Mouse (Mus musculus) neural tube, embryonic 11.5 days (tissue): ENCODE data around the gene Olfr1233. TPM values are rescaled to one million over a fixed set of nuclear protein-coding genes. Genes with fewer than 3 reads are reported as not detected.

Experiments used
- ATAC-seq: fragments of 200-750 bp; cut with Nextera tagmentation; 2 replicates; pipeline ENCODE4 v1.8.0; 2017; ENCODE audit warnings: moderate number of reproducible peaks, mild to moderate bottlenecking, moderate TSS enrichment, moderate library complexity; ENCODE audit not compliant: insufficient read depth, low FRiP score, low TSS enrichment
- DNase-seq: peaks from one replicate; pipeline ENCODE4 v3.0.0-alpha.2; 2015; ENCODE audit warnings: low spot score
- H3K27ac ChIP-seq: fragments of 300-500 bp; sonication (generic); 2 replicates; pipeline ENCODE4 v1.5.1; 2014; ENCODE audit warnings: low read depth, mild to moderate bottlenecking, low read length
- H3K27me3 ChIP-seq: fragments of 300-500 bp; sonication (generic); 2 replicates; pipeline ENCODE4 v1.6.1; 2014; ENCODE audit warnings: mild to moderate bottlenecking, low read length, mixed read lengths; ENCODE audit not compliant: control insufficient read depth, insufficient read depth
- H3K36me3 ChIP-seq: fragments of 300-500 bp; sonication (generic); 2 replicates; pipeline ENCODE4 v1.6.1; 2014; ENCODE audit warnings: mild to moderate bottlenecking, low read length, moderate library complexity, mixed read lengths; ENCODE audit not compliant: control insufficient read depth, insufficient read depth
- H3K4me1 ChIP-seq: fragments of 300-500 bp; sonication (generic); 2 replicates; pipeline ENCODE4 v1.6.1; 2014; ENCODE audit warnings: low read length, mixed read lengths; ENCODE audit not compliant: control insufficient read depth, insufficient read depth
- H3K4me2 ChIP-seq: fragments of 300-500 bp; sonication (generic); 2 replicates; pipeline ENCODE4 v1.6.1; 2014; ENCODE audit warnings: low read depth, mild to moderate bottlenecking, moderate library complexity
- H3K4me3 ChIP-seq: fragments of 300-500 bp; sonication (generic); 2 replicates; pipeline ENCODE4 v1.5.1; 2014; ENCODE audit warnings: low read depth, low read length
- H3K9ac ChIP-seq: fragments of 300-500 bp; sonication (generic); 2 replicates; pipeline ENCODE4 v1.6.1; 2014; ENCODE audit warnings: mild to moderate bottlenecking, low read length
- H3K9me3 ChIP-seq: fragments of 300-500 bp; sonication (generic); 2 replicates; pipeline ENCODE4 v1.6.1; 2016; ENCODE audit warnings: low read length; ENCODE audit not compliant: control insufficient read depth
- WGBS: fragments of 180-500 bp; shearing (Covaris S2); extraction: QIAGEN DNeasy Blood & Tissue Kit; methylation state at CpG from one replicate; pipeline ENCODE4 v1.1.7; 2014; 5-methylcytosine and 5-hydroxymethylcytosine counted together
- polyA plus RNA-seq: library from polyadenylated mRNA; unstranded; fragments of >200 nt; fragmentation: Nextera tagmentation; extraction: Ambion mirVana; gene quantifications from 2 replicates; pipeline ENCODE4 v1.2.1, GENCODE M21; 2014

Gene Olfr1233
- not detected in 2 replicates for polyA plus RNA-seq

DNA sequence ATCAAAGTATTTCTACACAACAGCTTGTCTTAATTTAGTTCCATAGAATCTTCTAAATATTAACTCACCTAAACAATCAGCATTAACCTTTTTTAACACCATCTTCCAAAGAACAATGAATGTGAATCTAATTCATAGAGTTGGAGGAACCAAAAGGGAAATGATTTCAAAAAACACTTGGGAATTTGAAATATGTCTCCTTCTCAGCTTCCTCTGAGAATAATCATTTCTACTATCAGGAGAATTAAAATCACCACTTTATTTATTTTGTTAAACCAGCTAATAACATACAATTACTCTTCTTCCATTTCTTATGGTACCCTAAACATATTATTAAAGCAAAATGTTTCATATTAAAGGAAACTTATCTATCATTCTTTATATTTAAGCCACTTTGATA is at the start of gene Olfr1233:
Gene Olfr1233 (minus strand): TSS at position 101 of the 400 bp plus-strand sequence.
- no peak for DNase-seq

DNA sequence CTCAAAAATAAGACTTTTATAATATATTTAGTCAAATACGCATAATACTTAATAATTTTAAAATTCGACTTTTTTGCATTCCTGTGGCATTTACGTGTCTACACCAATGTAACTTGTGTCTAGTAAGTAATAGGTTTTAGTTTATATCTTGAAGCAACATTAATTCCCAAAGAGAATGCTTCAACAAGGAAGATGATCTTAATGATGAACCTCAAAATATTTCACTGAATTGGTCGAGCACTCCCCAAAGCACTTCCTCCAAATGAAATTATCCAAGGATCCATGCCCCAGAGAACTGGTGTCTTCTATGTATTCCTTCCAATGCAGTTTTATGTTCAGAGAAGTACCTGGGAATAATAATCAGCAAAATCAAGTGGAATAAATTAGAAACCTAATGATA is 22.6 kb upstream of the Olfr1233 start, which contains the start of gene Olfr1234:
Gene Olfr1234 (minus strand): TSS at position 101 of the 400 bp plus-strand sequence.
- H3K27ac ChIP-seq, result no peak within 1 kb of the TSS
- H3K4me3 ChIP-seq, result no peak within 1 kb of the TSS
- ATAC-seq (no peak), DNase-seq (no peak)
- no peaks in the 10 kb centered on the region for H3K36me3 ChIP-seq
- no peaks in the 10 kb centered on the region for H3K4me1 ChIP-seq
- no peak within 1 kb of the TSS for H3K4me2 ChIP-seq
- no peak within 1 kb of the TSS for H3K9ac ChIP-seq
- H3K9me3 ChIP-seq, result no peaks in the 10 kb centered on the region
- no peaks in the 10 kb centered on the region for H3K27me3 ChIP-seq
- 90% methylated on average over 4 of the region's 4 CpGs for WGBS

More for the DNA sequence above, at the start of gene Olfr1233:
- Histone ChIP-seq H3K4me1 (no peaks in the 10 kb centered on the region), H3K27ac (no peak within 1 kb of the TSS), H3K9me3 (no peaks in the 10 kb centered on the region), H3K4me3 (no peak within 1 kb of the TSS), H3K9ac (no peak within 1 kb of the TSS), H3K27me3 (no peaks in the 10 kb centered on the region), H3K36me3 (no peaks in the 10 kb centered on the region), H3K4me2 (no peak within 1 kb of the TSS)
- no peak for ATAC-seq

DNA sequence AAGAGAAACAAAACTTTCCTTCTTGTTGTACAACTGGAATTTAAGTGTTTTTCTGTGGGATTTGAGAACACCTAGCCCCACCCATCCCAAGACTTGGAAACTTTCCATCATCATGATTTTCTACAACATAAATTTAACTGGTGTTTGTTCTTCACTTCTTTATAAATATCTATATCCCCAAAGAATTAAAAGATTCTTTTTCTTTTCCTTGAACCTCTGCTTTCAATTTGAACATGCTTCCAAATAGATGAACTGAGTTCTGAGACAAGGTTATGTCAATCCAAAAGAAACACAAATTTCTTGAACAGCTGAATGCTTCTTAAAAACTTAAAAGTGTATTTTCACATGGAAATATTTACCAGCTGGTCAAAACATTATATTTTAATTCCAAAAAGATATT is 12.6 kb downstream of the Olfr1233 start, which contains the start of gene Olfr1232:
Gene Olfr1232 (minus strand): TSS at position 101 of the 400 bp plus-strand sequence.
- Histone ChIP-seq H3K27me3 (no peaks in the 10 kb centered on the region), H3K9ac (no peak within 1 kb of the TSS), H3K4me1 (no peaks in the 10 kb centered on the region), H3K4me2 (no peak within 1 kb of the TSS), H3K36me3 (no peaks in the 10 kb centered on the region), H3K27ac (no peak within 1 kb of the TSS), H3K9me3 (no peaks in the 10 kb centered on the region), H3K4me3 (no peak within 1 kb of the TSS)
- ATAC-seq (no peak), DNase-seq (no peak)

DNA sequence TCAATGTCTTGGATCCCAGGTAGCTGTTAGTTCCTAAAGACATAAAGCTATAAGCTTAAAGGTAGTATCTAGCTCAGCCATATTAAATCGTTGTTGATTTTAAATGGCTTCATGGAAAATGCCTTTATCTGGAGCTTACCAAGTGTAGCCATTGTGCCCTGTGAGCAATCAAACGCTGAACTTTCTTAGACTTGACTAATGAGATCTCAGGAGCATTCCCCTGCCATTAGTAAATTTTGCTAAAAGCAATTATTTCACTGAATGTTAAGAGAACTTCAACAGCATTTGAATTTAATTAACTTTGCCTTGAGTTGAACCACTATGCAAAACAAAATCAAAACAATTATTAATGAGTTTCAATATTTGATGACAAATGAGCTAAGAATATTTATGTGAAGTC is 35.2 kb downstream of the Olfr1233 start, which contains the start of gene Olfr1231:
Gene Olfr1231 (minus strand): TSS at position 101 of the 400 bp plus-strand sequence.
- H3K9ac ChIP-seq, result no peak within 1 kb of the TSS
- WGBS, result 83% methylated on average over 2 of the region's 2 CpGs
- no peak for ATAC-seq

DNA sequence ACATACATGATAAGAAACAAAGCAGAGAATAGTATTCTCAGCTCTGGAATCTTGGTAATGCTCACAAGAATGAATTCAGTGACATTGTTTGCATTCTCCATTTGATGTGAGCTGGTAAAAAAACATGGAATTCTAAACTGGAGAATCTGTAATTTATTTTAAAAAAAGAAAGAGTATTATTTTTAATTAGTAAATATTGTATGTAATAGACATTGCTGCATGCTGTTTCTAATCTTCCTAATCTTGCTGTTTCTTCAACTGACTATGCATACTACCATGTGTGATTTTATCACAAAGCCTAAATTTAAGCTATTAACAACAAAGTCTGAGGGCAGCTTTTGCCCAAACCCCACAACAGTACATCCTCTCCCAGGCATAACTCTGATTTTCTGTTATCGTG is 45.0 kb downstream of the Olfr1233 start, which contains the start of gene Olfr1230:
Gene Olfr1230 (minus strand): TSS at position 101 of the 400 bp plus-strand sequence.
- H3K9ac ChIP-seq, result no peak within 1 kb of the TSS
- ATAC-seq (no peak), DNase-seq (no peak)
- WGBS, result 93% methylated on average over 1 of the region's 1 CpGs
- no peaks in the 10 kb centered on the region for H3K36me3 ChIP-seq
- H3K9me3 ChIP-seq, result no peaks in the 10 kb centered on the region
- no peak within 1 kb of the TSS for H3K4me3 ChIP-seq
- H3K27ac ChIP-seq, result no peak within 1 kb of the TSS
- H3K4me1 ChIP-seq, result no peaks in the 10 kb centered on the region
- no peak within 1 kb of the TSS for H3K4me2 ChIP-seq
- no peaks in the 10 kb centered on the region for H3K27me3 ChIP-seq

More for the DNA sequence above, 35.2 kb downstream of the Olfr1233 start, which contains the start of gene Olfr1231:
- Histone ChIP-seq H3K4me2 (no peak within 1 kb of the TSS), H3K4me3 (no peak within 1 kb of the TSS), H3K27me3 (no peaks in the 10 kb centered on the region), H3K4me1 (no peaks in the 10 kb centered on the region), H3K27ac (no peak within 1 kb of the TSS), H3K9me3 (no peaks in the 10 kb centered on the region), H3K36me3 (no peaks in the 10 kb centered on the region)
- DNase-seq, result no peak

DNA sequence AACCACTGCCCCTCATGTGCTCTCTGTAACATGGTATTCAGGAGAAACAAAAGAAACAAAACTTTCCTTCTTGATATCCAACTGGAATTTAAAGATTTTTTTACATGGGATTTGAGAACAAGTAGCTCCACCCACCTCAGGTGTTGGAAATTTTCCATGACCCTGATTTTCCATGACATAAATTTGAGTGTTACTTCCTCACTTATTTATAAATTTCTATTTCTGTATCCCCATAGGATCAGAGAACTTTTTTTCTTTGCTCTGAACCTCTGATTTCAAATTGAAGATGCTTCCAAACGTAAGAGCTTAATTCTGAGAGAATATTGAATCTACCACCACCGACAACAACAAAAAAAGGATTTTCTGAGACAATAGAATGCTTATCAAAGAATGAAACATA is 54.3 kb downstream of the Olfr1233 start, which contains the start of gene Olfr1229:
Gene Olfr1229 (minus strand): TSS at position 101 of the 400 bp plus-strand sequence.
- Histone ChIP-seq H3K9me3 (no peaks in the 10 kb centered on the region), H3K4me3 (no peak within 1 kb of the TSS), H3K9ac (no peak within 1 kb of the TSS), H3K36me3 (no peaks in the 10 kb centered on the region), H3K4me2 (no peak within 1 kb of the TSS), H3K27ac (no peak within 1 kb of the TSS), H3K27me3 (no peaks in the 10 kb centered on the region), H3K4me1 (no peaks in the 10 kb centered on the region)
- DNase-seq, result no peak
- ATAC-seq, result no peak
- WGBS, result 84% methylated on average over 2 of the region's 2 CpGs

Other genes starting within 250 kb of the Olfr1233 start
- gene Olfr1220, start 235.6 kb downstream of the Olfr1233 start, polyA plus RNA-seq, result not detected in 2 replicates
- not detected in 2 replicates for gene Olfr1221, start 225.1 kb downstream of the Olfr1233 start, polyA plus RNA-seq
- gene Olfr1222, start 209.3 kb downstream of the Olfr1233 start, polyA plus RNA-seq, result not detected in 2 replicates
- not detected in 2 replicates for gene Olfr1223, start 190.8 kb downstream of the Olfr1233 start, polyA plus RNA-seq
- not detected in 2 replicates for gene Olfr1224-ps1, start 178.3 kb downstream of the Olfr1233 start, polyA plus RNA-seq
- not detected in 2 replicates for gene Olfr1225, start 167.7 kb downstream of the Olfr1233 start, polyA plus RNA-seq
- not detected in 2 replicates for gene Olfr1226, start 142.3 kb downstream of the Olfr1233 start, polyA plus RNA-seq
- not detected in 2 replicates for gene Olfr1228, start 88.3 kb downstream of the Olfr1233 start, polyA plus RNA-seq
- gene Olfr1229, start 54.4 kb downstream of the Olfr1233 start, polyA plus RNA-seq, result not detected in 2 replicates
- gene Olfr1230, start 45.1 kb downstream of the Olfr1233 start, polyA plus RNA-seq, result not detected in 2 replicates
- not detected in 2 replicates for gene Olfr1231, start 35.3 kb downstream of the Olfr1233 start, polyA plus RNA-seq
- gene Olfr1232, start 12.7 kb downstream of the Olfr1233 start, polyA plus RNA-seq, result not detected in 2 replicates
- gene Olfr1234, start 22.5 kb upstream of the Olfr1233 start, polyA plus RNA-seq, result not detected in 2 replicates
- not detected in 2 replicates for gene Olfr1238, start 67.3 kb upstream of the Olfr1233 start, polyA plus RNA-seq
- gene Olfr1239, start 78.0 kb upstream of the Olfr1233 start, polyA plus RNA-seq, result not detected in 2 replicates
- not detected in 2 replicates for gene Olfr1240, start 100.6 kb upstream of the Olfr1233 start, polyA plus RNA-seq
- gene Olfr1241, start 144.7 kb upstream of the Olfr1233 start, polyA plus RNA-seq, result not detected in 2 replicates
- not detected in 2 replicates for gene Olfr1242, start 155.9 kb upstream of the Olfr1233 start, polyA plus RNA-seq
- not detected in 2 replicates for gene Olfr1243, start 189.1 kb upstream of the Olfr1233 start, polyA plus RNA-seq
- gene Olfr1245, start 236.0 kb upstream of the Olfr1233 start, polyA plus RNA-seq, result not detected in 2 replicates